In the genomic region with DNA sequence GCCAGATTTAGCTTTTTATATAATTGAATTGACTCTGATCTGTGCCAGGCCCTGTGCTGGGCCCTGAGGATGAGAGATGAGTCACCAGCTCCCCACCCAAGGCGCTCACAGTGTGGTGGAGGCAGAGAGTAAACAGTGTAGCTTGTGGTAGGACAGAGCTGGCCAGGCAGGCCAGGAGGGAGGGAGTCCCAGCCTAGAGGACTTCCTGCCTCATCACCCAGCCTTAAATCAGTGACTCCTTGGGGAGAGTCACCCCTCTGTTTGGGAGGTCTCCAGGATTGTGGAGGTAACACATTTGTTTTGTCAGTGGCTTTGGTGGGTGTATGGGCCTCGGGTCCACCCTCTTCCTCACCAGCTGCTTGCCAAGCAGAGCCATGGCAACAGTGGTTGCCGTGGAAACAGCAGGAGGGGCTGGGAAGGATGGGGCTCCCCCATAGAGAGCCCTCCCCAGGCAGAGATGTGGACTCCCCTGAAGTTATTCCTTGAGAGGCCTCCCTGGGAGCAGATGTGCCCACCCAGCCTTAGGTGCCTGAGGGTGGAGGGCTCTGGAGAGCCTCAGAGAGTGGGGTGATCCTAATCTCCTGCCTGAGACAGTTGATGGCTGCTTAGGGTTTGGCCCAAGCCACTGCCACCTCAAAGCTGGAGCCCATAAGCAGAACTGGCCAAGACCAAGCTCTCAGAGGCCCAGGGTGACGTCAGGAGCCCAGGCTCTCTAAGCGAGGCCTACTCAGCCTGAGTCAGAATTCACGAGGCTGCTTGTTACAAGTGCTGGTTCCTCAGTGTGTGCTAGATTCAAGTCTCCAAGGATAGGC, we compare ENCODE assay signal across 8 mouse cellular contexts. TPM values are rescaled to one million over a fixed set of nuclear protein-coding genes. Genes with fewer than 3 reads are reported as not detected.
DNase-seq lines count a peak whose midpoint lies in the region; ATAC-seq and TF ChIP-seq lines count a peak whose summit lies in the region.

No protein-coding gene starts in this region.

- no peaks in the 10 kb centered on the region for H3K27me3 ChIP-seq in forebrain, embryonic 14.5 days (replicated peaks; ENCODE audit: control insufficient read depth, insufficient read depth, low read length)

- peak; percentile 23; the same call in 1 of the 2 replicates for ATAC-seq in forebrain, embryonic 14.5 days

- no peaks in the 10 kb centered on the region for H3K36me3 ChIP-seq in forebrain, embryonic 14.5 days (ENCODE audit: control insufficient read depth, insufficient read depth, low read length)

- 66% methylated on average over 6 of the region's 6 CpGs for WGBS in forebrain, embryonic 14.5 days
- WGBS in olfactory bulb, adult 2 months: 21% methylated on average over 6 of the region's 6 CpGs

- H3K9me3 ChIP-seq in forebrain, embryonic 14.5 days (replicated peaks; ENCODE audit: control insufficient read depth, low read length): no peaks in the 10 kb centered on the region

- H3K4me2 ChIP-seq in forebrain, embryonic 14.5 days (ENCODE audit: low read length): no peak overlapping the region

- H3K27ac ChIP-seq in forebrain, embryonic 14.5 days (ENCODE audit: low read depth, low read length): peak overlapping the region; percentile 27; the same call in 1 of the 2 replicates
- peak overlapping the region; percentile 97 for H3K27ac ChIP-seq in olfactory bulb, adult 2 months (ENCODE audit: insufficient read depth, low read depth, low read length)

- H3K9ac ChIP-seq in forebrain, embryonic 14.5 days (ENCODE audit: low read length): no peak overlapping the region

- H3K4me3 ChIP-seq in forebrain, embryonic 14.5 days (ENCODE audit: low read depth, low read length): no peak overlapping the region
- H3K4me3 ChIP-seq in olfactory bulb, adult 2 months (ENCODE audit: insufficient read depth, low read depth, low read length): no peak overlapping the region

- TF ChIP-seq CTCF in olfactory bulb, adult 2 months (IDR thresholded peaks at IDR 0.05; ENCODE audit: insufficient read depth, low read depth, low read length): no peak

- DNase-seq in adrenal gland, postnatal 36 days: peak; percentile 34 to 36
- DNase-seq in adrenal gland, adult 8-10 months: no peak
- DNase-seq in NIH3T3 (ENCODE audit: low read depth): peak; percentile 97
- DNase-seq in forebrain, embryonic 14.5 days (ENCODE audit: low spot score): peak; percentile 19
- peak; percentile 84 for DNase-seq in layer of hippocampus, adult 9-11 months
- DNase-seq in thymus, postnatal 25 days: no peak
- DNase-seq in kidney, postnatal 4 days: no peak

- H3K4me1 ChIP-seq in forebrain, embryonic 14.5 days (ENCODE audit: control insufficient read depth, insufficient read depth, low read length): peaks cover 7% of the 10 kb centered on the region
- H3K4me1 ChIP-seq in olfactory bulb, adult 2 months (ENCODE audit: control insufficient read depth, insufficient read depth, low read length): peaks cover 62% of the 10 kb centered on the region

- TF ChIP-seq POLR2A in olfactory bulb, adult 2 months (IDR thresholded peaks at IDR 0.05; ENCODE audit: insufficient read depth, low read depth, low read length): no peak

RNA-seq across cellular contexts. Expression of gene Ciz1, which starts 9.4 kb away (rescaled TPM):
- total RNA-seq in adrenal gland, postnatal 36 days (2021): 10 to 100 TPM; 59.8 to 66.2 TPM
- total RNA-seq in adrenal gland, adult 8-10 months (2022): 100 to 1,000 TPM in 1 of 4 experiments, 10 to 100 TPM in 3; 71.6 to 115 (median 85.4) TPM
- polyA plus RNA-seq in forebrain, embryonic 14.5 days (2014; fragmentation: Nextera tagmentation; extraction: Ambion mirVana): 37.3 and 48.0 TPM in 2 replicates
- polyA plus RNA-seq in olfactory bulb, adult 2 months (2012; ENCODE audit: insufficient read depth, insufficient read length, low replicate concordance, missing spikeins): not detected in 2 replicates

RNA-seq across cellular contexts. Expression of gene Dnm1, which starts 10.4 kb away (rescaled TPM):
- 10 to 100 TPM; 14.8 to 20.3 TPM for total RNA-seq in adrenal gland, postnatal 36 days (2021)
- 10 to 100 TPM; 23.2 to 50.0 (median 34.4) TPM for total RNA-seq in adrenal gland, adult 8-10 months (2022)
- 28.2 and 42.8 TPM in 2 replicates for polyA plus RNA-seq in forebrain, embryonic 14.5 days (2014; fragmentation: Nextera tagmentation; extraction: Ambion mirVana)
- polyA plus RNA-seq in olfactory bulb, adult 2 months (2012; ENCODE audit: insufficient read depth, insufficient read length, low replicate concordance, missing spikeins): 153 TPM in 1 of 2 replicates, not detected in the other

RNA-seq across cellular contexts. Expression of gene 1110008P14Rik, which starts 39.0 kb away (rescaled TPM):
- 100 to 1,000 TPM; 175 to 184 TPM for total RNA-seq in adrenal gland, postnatal 36 days (2021)
- 100 to 1,000 TPM; 120 to 179 (median 148) TPM for total RNA-seq in adrenal gland, adult 8-10 months (2022)
- 86.9 and 98.4 TPM in 2 replicates for polyA plus RNA-seq in forebrain, embryonic 14.5 days (2014; fragmentation: Nextera tagmentation; extraction: Ambion mirVana)
- polyA plus RNA-seq in olfactory bulb, adult 2 months (2012; ENCODE audit: insufficient read depth, insufficient read length, low replicate concordance, missing spikeins): not detected in 2 replicates

RNA-seq across cellular contexts. Expression of gene Lcn2, which starts 45.3 kb away (rescaled TPM):
- 1 to 10 TPM; 1.1 to 3.9 TPM for total RNA-seq in adrenal gland, postnatal 36 days (2021)
- total RNA-seq in adrenal gland, adult 8-10 months (2022): 1 to 10 TPM in 2 of 4 experiments, under 1 TPM in 2; 0.32 to 3.7 (median 1.3) TPM
- polyA plus RNA-seq in forebrain, embryonic 14.5 days (2014; fragmentation: Nextera tagmentation; extraction: Ambion mirVana): 0.25 and 0.32 TPM in 2 replicates
- not detected in 2 replicates for polyA plus RNA-seq in olfactory bulb, adult 2 months (2012; ENCODE audit: insufficient read depth, insufficient read length, low replicate concordance, missing spikeins)

RNA-seq across cellular contexts. Expression of gene Ptges2, which starts 53.0 kb away (rescaled TPM):
- 10 to 100 TPM; 58.2 to 58.7 TPM for total RNA-seq in adrenal gland, postnatal 36 days (2021)
- total RNA-seq in adrenal gland, adult 8-10 months (2022): 10 to 100 TPM; 42.2 to 52.5 (median 51.1) TPM
- polyA plus RNA-seq in forebrain, embryonic 14.5 days (2014; fragmentation: Nextera tagmentation; extraction: Ambion mirVana): 42.2 and 44.8 TPM in 2 replicates
- polyA plus RNA-seq in olfactory bulb, adult 2 months (2012; ENCODE audit: insufficient read depth, insufficient read length, low replicate concordance, missing spikeins): not detected in 2 replicates

Comparison
In these comparisons a context has a peak if more than half of its experiments do, and no peak if none do; other contexts are left out.
1. DNase-seq: peak in adrenal gland, postnatal 36 days (2 of 2), NIH3T3 (single experiment), forebrain, embryonic 14.5 days (single experiment) and layer of hippocampus, adult 9-11 months (single experiment); none in adrenal gland, adult 8-10 months (single experiment), thymus, postnatal 25 days (single experiment) and kidney, postnatal 4 days (0 of 2).